Mouse (Mus musculus) forelimb bud, embryonic 11.5 days (tissue): ENCODE measurements at regions not wholly inside any gene's neighbourhood (a gene's known extent, or its start where the extent isn't known, plus 50 kb on each side); places are given as distances from the start of the nearest gene placed in this dataset.

Experiments used
- DNase-seq: peaks from one replicate; pipeline ENCODE4 v3.0.0-alpha.2; 2012; ENCODE audit warnings: low read depth, low spot score

GRCm38 (mm10) chr2:43404163-43404967 is 150.8 kb upstream of the Kynu start:
- no peak for DNase-seq

GRCm38 (mm10) chr2:43437251-43437650 is 117.9 kb upstream of the Kynu start:
- DNase-seq, result no peak

DNA sequence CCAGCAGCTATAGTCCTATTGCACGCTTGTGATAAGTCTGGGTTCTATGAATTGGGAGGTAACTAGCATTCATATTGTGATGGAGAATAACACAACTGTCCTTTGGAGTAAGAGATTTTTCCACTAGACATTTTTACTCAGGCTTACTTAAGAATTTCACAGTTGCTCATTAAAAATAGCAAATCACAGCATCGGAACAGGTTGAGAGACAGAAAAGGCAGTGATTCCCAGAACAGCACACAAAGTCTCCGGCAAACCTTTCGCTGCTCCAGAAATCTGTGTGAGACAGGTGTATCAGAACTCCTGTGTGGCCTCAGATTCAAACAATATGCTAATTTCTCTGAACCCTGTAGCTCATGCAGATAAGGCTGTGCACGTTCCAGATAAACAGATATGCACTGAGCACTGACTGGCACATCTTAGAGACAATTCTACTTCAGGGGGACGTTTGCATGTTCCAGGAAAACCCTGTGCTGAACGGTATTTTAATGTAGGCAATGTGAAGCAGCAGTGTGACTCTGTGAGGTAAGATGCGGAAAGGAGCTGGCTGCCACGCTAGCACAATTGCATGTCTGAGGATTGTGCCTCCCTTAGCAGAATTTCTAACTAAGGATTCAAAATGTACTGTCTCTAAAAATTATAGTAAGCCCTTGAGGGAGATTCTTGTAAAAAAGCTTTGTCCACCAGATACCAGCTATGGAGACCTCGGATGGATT is 99.8 kb upstream of the Kynu start:
- DNase-seq, result no peak

DNA sequence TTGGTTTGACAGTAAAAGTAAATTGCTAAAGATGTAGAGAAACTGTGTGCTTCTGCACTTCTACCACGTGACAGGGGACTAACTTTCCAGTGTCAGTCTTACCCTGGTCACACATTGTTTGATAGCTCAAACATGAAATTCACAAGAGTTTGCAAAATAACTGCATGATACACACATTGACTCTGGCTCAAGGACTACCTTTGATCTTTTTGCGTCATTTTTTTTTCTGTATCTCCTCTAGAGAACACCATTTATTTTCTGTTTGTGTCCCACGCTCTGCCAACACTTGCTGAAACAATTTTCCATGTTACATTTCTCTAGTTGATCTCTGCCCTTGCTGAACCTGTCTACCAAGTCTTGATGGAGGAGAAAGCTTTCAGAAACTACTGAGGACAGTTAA is 86.0 kb upstream of the Kynu start:
- DNase-seq, result no peak

DNA sequence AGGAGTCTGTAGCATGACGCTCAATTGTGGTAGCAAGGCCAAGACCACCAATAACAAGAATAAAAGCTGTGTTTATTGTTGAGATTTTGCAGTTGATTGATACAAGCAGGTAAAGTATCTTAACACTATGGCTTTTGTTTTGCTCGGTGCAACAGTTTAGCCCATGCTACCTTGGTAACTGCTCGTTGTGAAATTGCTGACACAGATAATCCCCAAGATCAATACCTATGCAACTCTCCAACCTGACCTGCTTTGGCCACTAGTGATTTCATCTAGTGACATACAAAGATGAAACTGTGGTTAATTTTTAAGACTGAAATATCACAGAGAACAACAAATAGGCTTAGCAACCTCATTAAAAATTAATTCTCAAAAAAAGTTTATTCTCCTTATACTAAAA is 85.2 kb upstream of the Kynu start:
- DNase-seq, result no peak

DNA sequence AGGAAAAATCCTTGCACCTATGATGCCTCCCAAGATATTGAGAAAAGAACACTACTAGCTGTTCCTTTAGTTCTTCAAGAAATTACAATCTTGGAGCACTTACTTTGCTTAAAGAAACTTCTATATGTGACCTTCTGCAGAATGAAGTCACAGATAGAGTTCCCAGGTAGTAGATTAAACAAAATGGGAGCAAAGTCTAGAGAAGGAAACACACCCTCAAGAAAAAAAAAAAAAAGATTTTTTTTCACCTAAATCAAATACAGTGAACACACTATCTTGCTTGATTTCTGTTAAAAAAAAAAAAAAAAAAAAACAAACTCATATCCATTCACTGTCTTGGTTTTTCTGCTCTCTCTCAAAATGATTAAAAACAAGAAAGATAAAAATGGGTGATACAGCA is 76.6 kb upstream of the Kynu start:
- DNase-seq, result no peak

- DNase-seq, result no peak
Observed at GRCm38 (mm10) chr2:43479871-43480270, 75.3 kb upstream of the Kynu start.
